Mouse (Mus musculus): ENCODE data around the gene Tmem169.
"Not testable (repeated sequence)": the region's sequence is repeated elsewhere in the genome, so short reads cannot be mapped to it uniquely, and the experiment has no call there.

Gene Tmem169

GRCm38 (mm10) chr1:72283992-72284485 lies at the start of gene Tmem169, which contains the start of gene Pecr:
TSS of gene Tmem169 (plus strand) at chr1:72284369.
TSS of gene Pecr (minus strand) at chr1:72284314.
- peak; percentile 88 to 91 for DNase-seq (ENCODE audit: low spot score in 2 of 2)

- DNase-seq (ENCODE audit: low spot score in 2 of 2) = peak; percentile 44 to 72
Observed at GRCm38 (mm10) chr1:72236363-72237006, 47.7 kb upstream of the Tmem169 start.

- peak; percentile 31 to 65 for DNase-seq (ENCODE audit: low spot score in 2 of 2)
Observed at GRCm38 (mm10) chr1:72237007-72237775, 47.0 kb upstream of the Tmem169 start.

DNA sequence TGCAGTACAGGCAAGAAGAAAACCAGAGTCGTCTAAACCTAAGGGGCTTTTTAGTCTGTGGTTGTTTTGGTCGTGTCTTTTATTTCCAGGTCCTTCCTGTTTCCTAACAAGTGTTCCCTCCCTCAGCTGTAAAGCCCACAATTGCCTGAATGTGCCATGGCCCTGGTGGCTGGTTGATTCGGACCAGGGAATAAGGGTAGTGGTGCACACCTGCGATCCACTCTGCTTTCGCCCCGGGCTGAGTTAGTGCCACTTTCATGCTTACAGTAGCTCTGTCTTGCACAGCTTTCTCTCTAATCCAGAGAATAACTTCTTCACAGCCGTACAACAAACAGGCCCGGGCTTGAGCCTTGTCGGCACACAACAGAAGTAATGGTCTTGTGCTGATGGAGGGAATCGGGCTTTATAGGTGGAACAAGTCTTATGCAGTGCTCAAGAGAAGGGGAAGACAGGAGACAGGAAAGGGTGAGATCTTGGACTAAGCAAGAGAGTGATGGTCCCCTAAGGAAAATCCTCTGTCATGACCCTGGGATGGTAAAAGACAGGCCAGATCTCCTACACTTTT lies 46.1 kb upstream of the Tmem169 start:
- no peak for DNase-seq (ENCODE audit: low spot score in 2 of 2)

GRCm38 (mm10) chr1:72239113-72239512 lies 45.1 kb upstream of the Tmem169 start:
- DNase-seq (ENCODE audit: low spot score in 2 of 2) = not testable (repeated sequence)

DNA sequence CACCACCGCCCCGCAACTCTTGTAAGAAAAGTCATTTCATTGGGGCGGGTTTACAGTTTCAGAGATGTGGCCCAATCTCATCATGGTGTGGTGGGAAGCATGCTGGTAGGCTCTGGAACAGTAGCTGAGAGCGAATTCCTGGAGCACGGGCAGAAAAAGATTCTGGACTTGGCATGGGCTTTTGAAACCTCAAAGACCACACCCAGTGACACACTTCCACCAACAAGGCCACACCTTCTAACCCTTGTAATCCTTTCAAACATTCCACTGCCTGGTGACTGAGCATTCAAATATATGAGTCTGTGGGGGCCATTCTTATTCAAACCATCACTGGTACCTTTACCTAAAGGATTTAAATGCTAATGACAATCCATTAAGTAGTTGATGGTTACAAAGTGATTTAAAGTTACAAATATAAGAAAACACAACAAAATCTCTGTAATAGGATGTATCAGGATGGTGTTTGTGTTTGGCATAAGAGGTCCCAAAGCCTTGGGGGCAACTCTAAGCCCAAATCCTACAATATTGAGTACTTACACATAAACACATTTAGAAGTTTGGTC lies 41.5 kb upstream of the Tmem169 start:
- DNase-seq (ENCODE audit: low spot score in 2 of 2) = no peak

- peak; percentile 91 to 95 for DNase-seq (ENCODE audit: low spot score in 2 of 2)
Observed at GRCm38 (mm10) chr1:72243656-72244316, 40.4 kb upstream of the Tmem169 start.

DNA sequence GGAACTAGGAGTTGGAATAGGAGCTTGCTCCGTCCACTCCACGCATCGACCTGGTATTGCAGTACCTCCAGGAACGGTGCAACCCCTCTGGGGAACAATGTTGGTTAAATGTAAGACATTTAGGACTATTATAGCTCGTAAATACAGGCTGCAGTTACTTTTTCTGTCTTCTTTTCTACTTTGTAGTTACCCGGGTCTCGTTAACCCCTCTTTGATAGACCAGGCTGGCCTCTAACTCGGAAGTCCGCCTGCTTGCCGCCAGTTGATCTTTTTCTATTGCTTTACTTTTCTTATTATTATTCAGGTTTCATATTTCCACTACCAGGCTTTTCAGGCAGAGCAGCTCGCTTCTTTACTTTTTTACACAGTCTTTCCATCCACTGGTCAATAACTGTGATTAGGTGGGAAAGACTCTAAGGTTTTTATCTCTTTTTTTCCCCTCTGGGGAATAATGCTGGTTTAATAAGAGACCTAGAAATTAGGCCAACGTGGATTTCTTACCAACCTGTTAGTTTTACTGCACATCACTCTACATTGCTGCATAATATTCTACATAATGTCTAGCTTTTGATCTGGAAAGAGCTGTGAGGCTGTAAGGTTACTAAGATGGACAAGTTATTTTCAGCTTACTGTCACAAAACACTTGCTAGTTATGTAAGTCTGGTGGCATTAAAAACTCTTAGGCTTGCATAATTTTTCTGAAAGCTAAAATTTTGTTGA lies 39.7 kb upstream of the Tmem169 start:
- peak in 1 of 2 experiments; percentile 35 for DNase-seq (ENCODE audit: low spot score in 2 of 2)

GRCm38 (mm10) chr1:72248226-72248737 lies 35.9 kb upstream of the Tmem169 start:
- not testable (repeated sequence) for DNase-seq (ENCODE audit: low spot score in 2 of 2)

DNA sequence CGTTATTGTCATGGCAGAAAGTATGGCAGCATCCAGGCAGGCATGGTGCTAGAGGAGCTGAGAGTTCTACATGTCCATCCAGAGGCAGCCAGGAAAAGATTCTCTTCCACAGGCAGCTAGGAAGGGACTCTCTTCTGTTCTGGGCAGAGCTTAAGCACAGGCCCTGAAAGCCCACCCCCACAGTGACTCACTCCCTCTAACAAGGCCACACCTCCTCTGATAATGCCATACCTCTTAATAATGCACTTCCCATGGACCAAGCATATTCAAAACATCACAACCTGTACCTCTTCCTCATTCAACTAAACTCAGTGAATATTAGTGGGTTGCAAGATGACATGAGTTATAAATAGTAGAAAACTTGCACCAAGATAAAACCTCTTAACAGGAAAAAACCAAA lies 32.4 kb upstream of the Tmem169 start:
- DNase-seq (ENCODE audit: low spot score in 2 of 2) = no peak

DNA sequence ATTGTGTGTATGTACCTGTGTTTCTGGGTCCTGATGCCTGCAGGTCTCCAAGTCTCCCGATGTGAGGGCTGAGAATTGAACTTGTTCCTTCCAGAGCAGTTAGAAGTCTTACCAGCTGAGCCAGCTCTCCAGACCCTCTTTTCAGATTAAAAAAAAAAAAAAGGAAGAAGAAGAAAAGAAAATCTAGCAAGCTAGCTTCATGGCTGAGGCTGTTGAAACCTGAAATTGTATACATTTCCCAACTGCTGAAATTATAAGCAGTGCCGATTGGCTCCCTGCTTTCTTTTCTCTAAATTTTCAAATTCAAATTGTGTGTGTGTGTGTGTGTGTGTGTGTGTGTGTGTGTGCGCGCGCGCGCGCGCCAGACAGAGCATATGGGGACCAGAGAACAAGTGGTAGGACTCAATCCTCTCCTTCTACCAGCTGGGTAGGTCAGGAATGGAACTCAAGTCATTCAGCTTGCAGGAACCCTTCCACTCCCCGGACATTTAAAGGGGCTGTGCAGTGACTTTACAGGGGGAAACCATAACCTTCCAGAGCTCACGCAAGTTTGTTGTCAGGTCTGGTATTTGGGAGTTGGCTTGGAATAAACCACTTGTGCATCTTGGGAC lies 30.2 kb upstream of the Tmem169 start:
- no peak for DNase-seq (ENCODE audit: low spot score in 2 of 2)

DNA sequence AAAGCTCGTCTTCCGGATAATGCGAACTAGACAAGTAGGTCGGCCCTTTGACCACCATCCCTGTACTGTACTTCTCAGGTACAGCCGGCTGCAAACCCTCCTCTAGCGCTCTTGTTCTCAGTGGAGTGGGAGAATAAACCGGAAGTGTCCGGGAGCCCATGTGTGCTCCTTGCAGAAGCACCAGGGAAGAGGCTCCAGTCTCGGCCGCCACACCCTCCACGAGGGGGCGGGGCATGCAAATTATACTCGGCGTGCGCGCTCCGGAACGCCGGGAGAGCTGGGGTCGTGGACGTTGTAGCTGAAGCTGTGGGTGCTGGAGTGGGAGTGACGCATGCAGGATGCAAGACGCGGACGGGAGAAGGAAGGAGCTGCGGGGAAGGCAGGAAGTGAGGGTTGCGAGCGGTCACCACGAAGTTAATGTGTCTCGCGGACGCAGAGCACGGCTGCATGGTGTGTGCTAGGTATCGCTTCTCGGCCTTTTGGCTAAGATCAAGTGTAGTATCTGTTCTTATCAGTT lies 29.6 kb upstream of the Tmem169 start:
- DNase-seq (ENCODE audit: low spot score in 2 of 2) = peak; percentile 78 to 82

GRCm38 (mm10) chr1:72255062-72255853 lies 28.9 kb upstream of the Tmem169 start:
- DNase-seq (ENCODE audit: low spot score in 2 of 2) = peak; percentile 47 to 75

- no peak for DNase-seq (ENCODE audit: low spot score in 2 of 2)
Observed at GRCm38 (mm10) chr1:72255854-72256175, 28.4 kb upstream of the Tmem169 start.

- no peak for DNase-seq (ENCODE audit: low spot score in 2 of 2)
Observed at GRCm38 (mm10) chr1:72256381-72257256, 27.6 kb upstream of the Tmem169 start.

- no peak for DNase-seq (ENCODE audit: low spot score in 2 of 2)
Observed at GRCm38 (mm10) chr1:72263099-72263498, 21.1 kb upstream of the Tmem169 start.

GRCm38 (mm10) chr1:72278085-72278484 lies 6.1 kb upstream of the Tmem169 start:
- no peak for DNase-seq (ENCODE audit: low spot score in 2 of 2)

- DNase-seq (ENCODE audit: low spot score in 2 of 2) = no peak
Observed at GRCm38 (mm10) chr1:72282604-72283003, 1.6 kb upstream of the Tmem169 start.

All from frontal cortex, postnatal 10 days (tissue).